Mouse (Mus musculus) kidney, postnatal 0 days (tissue): ENCODE results near the gene Prox2. TPM values are rescaled to one million over a fixed set of nuclear protein-coding genes. Genes with fewer than 3 reads are reported as not detected.
A peak's percentile ranks its signal among the peaks of the same experiment; 100 is the strongest.

Source experiments
- ATAC-seq: fragments of 200-750 bp; cut with Nextera tagmentation; replicated peaks from 2 replicates; pipeline ENCODE4 v1.8.0; 2017; ENCODE audit warnings: low read depth, moderate number of reproducible peaks, moderate TSS enrichment, moderate library complexity; ENCODE audit not compliant: low FRiP score
- DNase-seq: peaks from one replicate; pipeline ENCODE4 v3.0.0-alpha.2; 2016; ENCODE audit warnings: low spot score
- H3K27ac ChIP-seq: fragments of 300-500 bp; sonication (generic); 2 replicates; pipeline ENCODE4 v1.5.1; 2014; ENCODE audit warnings: mild to moderate bottlenecking
- H3K27me3 ChIP-seq: fragments of 300-500 bp; sonication (generic); 2 replicates; pipeline ENCODE4 v1.6.1; 2014; ENCODE audit warnings: low read length, mixed read lengths; ENCODE audit not compliant: insufficient read depth
- H3K36me3 ChIP-seq: fragments of 300-500 bp; sonication (generic); 2 replicates; pipeline ENCODE4 v1.6.1; 2014; ENCODE audit warnings: low read length, mixed read lengths; ENCODE audit not compliant: insufficient read depth
- H3K4me1 ChIP-seq: fragments of 300-500 bp; sonication (generic); replicated peaks from 2 replicates; pipeline ENCODE4 v1.6.1; 2014; ENCODE audit warnings: antibody characterized with exemption, low read length, mixed read lengths; ENCODE audit not compliant: insufficient read depth
- H3K4me2 ChIP-seq: fragments of 300-500 bp; sonication (generic); 2 replicates; pipeline ENCODE4 v1.6.1; 2014; ENCODE audit warnings: mild to moderate bottlenecking, low read length, moderate library complexity, mixed read lengths
- H3K4me3 ChIP-seq: fragments of 300-500 bp; sonication (generic); replicated peaks from 2 replicates; pipeline ENCODE4 v1.5.1; 2014; ENCODE audit warnings: low read depth, low read length
- H3K9ac ChIP-seq: fragments of 300-500 bp; sonication (generic); 2 replicates; pipeline ENCODE4 v1.6.1; 2014; ENCODE audit warnings: low read depth, low read length
- H3K9me3 ChIP-seq: fragments of 300-500 bp; sonication (generic); replicated peaks from 2 replicates; pipeline ENCODE4 v1.6.1; 2016; ENCODE audit warnings: low read length, inconsistent platforms, mixed read lengths
- CTCF ChIP-seq: IDR thresholded peaks from 2 replicates; pipeline ENCODE4 v1.5.1; 2016; ENCODE audit warnings: antibody characterized with exemption, low read depth, mild to moderate bottlenecking, moderate library complexity
- WGBS: fragments of 180-500 bp; shearing (Covaris S2); extraction: QIAGEN DNeasy Blood & Tissue Kit; methylation state at CpG from one replicate; pipeline ENCODE4 v1.1.7; 2014; 5-methylcytosine and 5-hydroxymethylcytosine counted together
- polyA plus RNA-seq: library from polyadenylated mRNA; unstranded; fragments of >200 nt; fragmentation: Nextera tagmentation; extraction: Ambion mirVana; gene quantifications from 2 replicates; pipeline ENCODE4 v1.2.1, GENCODE M21; 2015

Gene Prox2
- polyA plus RNA-seq, 1 experiment from 2014 or later = 3.3 TPM

DNA sequence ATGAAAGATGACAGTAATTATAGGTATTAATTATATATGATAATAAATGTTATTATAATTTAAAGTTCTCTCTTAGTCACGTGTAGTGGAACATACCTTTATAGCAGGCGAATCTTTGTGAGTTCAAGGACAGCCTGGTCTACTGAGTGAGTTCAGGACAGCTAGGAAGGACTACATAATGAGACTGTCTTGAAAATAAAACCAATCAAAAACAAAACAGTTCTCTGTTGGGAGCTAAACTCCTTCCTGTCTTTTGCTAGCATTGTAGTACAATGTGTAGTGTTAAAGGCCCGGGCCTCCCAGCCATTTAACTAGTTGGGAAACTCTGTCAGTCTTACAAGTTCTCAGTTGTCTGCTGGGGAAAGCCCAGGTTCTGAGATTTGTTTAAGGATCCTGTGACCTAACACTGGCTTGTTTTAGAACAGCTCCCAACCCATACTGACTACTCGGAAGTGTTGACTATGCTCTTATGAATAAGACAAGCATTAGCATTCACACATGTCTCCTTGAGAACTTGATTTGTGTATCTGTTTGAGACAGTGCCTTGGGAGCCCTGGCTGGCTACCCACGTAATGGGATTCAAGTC lies 8.9 kb downstream of the Prox2 start:
- 84% methylated on average over 5 of the region's 5 CpGs for WGBS
- Histone ChIP-seq H3K4me2 (no peak overlapping the region), H3K27ac (no peak overlapping the region), H3K9ac (no peak overlapping the region), H3K27me3 (no peaks in the 10 kb centered on the region), H3K36me3 (no peaks in the 10 kb centered on the region), H3K9me3 (no peaks in the 10 kb centered on the region), H3K4me3 (no peak overlapping the region), H3K4me1 (peaks cover 3% of the 10 kb centered on the region; the same call in 1 of the 2 replicates)
- no peak for DNase-seq
- TF ChIP-seq CTCF = no peak
- ATAC-seq = no peak

DNA sequence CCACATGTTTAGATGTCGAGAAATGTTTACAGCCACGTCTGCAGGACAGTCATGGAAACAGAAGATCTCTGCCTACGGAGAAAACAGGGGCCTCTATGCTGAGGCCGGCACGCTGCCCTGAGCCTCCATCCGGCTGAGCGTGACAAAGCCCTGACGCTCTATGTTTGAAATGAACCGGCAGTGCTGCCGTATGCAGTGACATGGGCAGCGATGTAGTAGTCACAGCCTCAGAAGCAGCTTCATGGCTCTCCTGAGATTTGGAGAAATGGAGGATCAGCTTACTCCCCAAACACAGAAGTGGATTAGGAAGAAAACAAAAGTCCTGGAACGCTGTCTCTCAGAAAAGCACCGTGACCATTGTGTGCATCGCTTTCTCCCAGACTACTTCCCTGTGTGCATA lies 9.6 kb downstream of the Prox2 start:
- Histone ChIP-seq H3K4me3 (no peak overlapping the region), H3K4me2 (peak overlapping the region; percentile 21; the same call in 1 of the 2 replicates), H3K27me3 (no peaks in the 10 kb centered on the region), H3K9me3 (no peaks in the 10 kb centered on the region), H3K27ac (no peak overlapping the region), H3K9ac (0 out of 2 replicates have a peak overlapping the region, but pooled peaks have one; percentile 31), H3K4me1 (no peaks in the 10 kb centered on the region; the same call in 1 of the 2 replicates), H3K36me3 (no peaks in the 10 kb centered on the region)
- TF ChIP-seq CTCF = no peak
- ATAC-seq = no peak
- peak; percentile 36 for DNase-seq
- WGBS = 18% methylated on average over 14 of the region's 14 CpGs

DNA sequence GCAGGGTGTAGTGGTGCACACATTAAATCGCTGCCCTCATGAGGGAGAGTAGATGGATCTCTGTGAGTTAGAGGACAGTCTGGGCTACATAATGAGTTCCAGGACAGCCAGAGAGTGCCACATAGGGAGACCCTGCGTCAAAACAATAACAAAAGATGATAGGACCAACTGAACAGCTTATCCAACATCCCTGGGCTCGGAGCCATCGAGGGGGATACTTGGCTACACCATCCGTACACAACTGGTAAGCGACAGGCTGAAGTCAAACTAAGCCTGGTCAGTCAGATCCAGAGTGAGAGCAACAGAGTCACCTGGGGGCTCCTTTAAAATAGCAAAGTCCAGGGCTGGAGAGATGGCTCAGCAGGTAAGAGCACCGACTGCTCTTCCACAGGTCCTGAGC lies 14.7 kb downstream of the Prox2 start:
- no peaks in the 10 kb centered on the region for H3K9me3 ChIP-seq
- H3K9ac ChIP-seq = no peak overlapping the region
- H3K27ac ChIP-seq = no peak overlapping the region
- H3K4me3 ChIP-seq = no peak overlapping the region
- 82% methylated on average over 7 of the region's 7 CpGs for WGBS
- no peaks in the 10 kb centered on the region for H3K36me3 ChIP-seq
- ATAC-seq (no peak), DNase-seq (no peak)
- H3K4me2 ChIP-seq = no peak overlapping the region
- H3K4me1 ChIP-seq = peaks cover 3% of the 10 kb centered on the region; the same call in 1 of the 2 replicates
- no peak for TF ChIP-seq CTCF
- H3K27me3 ChIP-seq = no peaks in the 10 kb centered on the region

DNA sequence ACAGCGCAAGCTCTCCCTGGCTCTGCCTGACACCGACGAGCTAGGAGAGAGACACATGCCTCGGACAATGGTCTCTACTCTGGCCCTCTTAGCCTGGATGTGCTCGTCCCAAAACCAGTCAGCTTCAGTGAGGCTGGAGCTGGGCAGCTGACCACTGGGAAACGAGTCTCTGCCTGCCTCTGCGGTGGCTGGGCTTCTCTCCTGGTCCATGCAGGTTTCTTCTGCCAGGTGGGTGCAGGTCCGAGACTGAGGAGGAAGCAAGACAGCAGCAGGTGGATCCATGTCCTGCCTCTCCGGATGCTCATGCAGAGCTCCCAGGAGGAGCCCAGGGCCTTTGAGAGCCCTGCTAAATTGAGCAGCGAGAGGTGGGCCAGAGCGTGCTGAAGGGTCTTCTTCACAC lies 15.4 kb downstream of the Prox2 start:
- H3K9ac ChIP-seq = no peak overlapping the region
- DNase-seq = no peak
- H3K4me2 ChIP-seq = no peak overlapping the region
- no peak for TF ChIP-seq CTCF
- 86% methylated on average over 11 of the region's 11 CpGs for WGBS
- no peak for ATAC-seq
- H3K4me3 ChIP-seq = no peak overlapping the region
- no peaks in the 10 kb centered on the region for H3K36me3 ChIP-seq
- no peaks in the 10 kb centered on the region for H3K27me3 ChIP-seq
- H3K4me1 ChIP-seq = 0 out of 2 replicates have a peak, but pooled peaks cover 3% of the 10 kb centered on the region
- no peak overlapping the region for H3K27ac ChIP-seq
- H3K9me3 ChIP-seq = no peaks in the 10 kb centered on the region

DNA sequence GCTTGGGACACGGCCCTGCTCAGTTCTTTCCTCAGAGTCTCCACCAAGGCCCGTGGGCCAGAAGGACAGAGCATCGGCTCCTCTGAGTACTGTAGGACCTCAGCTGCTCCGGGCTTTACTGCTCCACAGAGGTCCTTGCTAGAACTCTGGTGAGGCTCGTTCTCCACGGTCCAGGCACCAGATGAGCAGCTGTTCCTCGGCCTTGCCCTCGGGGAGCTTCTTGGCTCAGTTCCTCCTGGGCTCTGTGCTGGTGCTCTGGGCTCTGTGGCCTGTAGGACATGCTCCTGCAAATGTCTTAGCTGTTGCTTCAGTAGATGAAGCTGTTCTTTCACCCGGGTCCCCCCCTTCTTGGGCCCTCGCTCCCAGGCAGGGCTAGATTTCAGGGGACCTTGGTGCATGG lies 15.9 kb downstream of the Prox2 start:
- Histone ChIP-seq H3K4me3 (no peak overlapping the region), H3K9me3 (no peaks in the 10 kb centered on the region), H3K4me2 (no peak overlapping the region), H3K27me3 (no peaks in the 10 kb centered on the region), H3K27ac (no peak overlapping the region), H3K9ac (no peak overlapping the region), H3K4me1 (0 out of 2 replicates have a peak, but pooled peaks cover 3% of the 10 kb centered on the region), H3K36me3 (no peaks in the 10 kb centered on the region)
- ATAC-seq = no peak
- no peak for TF ChIP-seq CTCF
- 62% methylated on average over 10 of the region's 10 CpGs for WGBS
- DNase-seq = no peak

DNA sequence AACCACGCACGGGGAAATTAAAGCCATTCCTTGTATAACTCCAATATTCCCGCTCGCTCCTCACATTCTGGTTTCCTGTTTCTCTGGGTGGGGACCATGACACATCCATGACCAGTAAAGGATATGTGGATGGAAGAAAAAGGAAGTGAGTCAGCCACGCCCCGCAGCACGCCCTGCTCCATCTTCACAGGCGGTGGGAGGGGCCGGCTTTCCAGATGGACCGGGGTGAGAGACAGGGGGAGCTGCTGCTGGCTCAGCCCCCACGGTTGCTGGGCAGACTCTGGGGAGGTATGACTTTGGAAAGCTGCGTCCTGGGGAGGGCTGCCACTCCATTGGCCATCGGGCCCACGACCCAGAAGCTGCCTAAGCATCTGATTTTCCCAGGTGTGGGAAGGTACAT lies 16.5 kb downstream of the Prox2 start:
- Histone ChIP-seq H3K9me3 (no peaks in the 10 kb centered on the region), H3K4me3 (no peak overlapping the region), H3K27me3 (no peaks in the 10 kb centered on the region), H3K36me3 (no peaks in the 10 kb centered on the region), H3K4me1 (0 out of 2 replicates have a peak, but pooled peaks cover 3% of the 10 kb centered on the region), H3K9ac (no peak overlapping the region), H3K4me2 (peak overlapping the region; percentile 21; the same call in 1 of the 2 replicates), H3K27ac (no peak overlapping the region)
- ATAC-seq (peak; percentile 47; the same call in 1 of the 2 replicates), DNase-seq (peak; percentile 78)
- 0 out of 2 replicates have a peak, but pooled peaks have one; percentile 23 for TF ChIP-seq CTCF
- WGBS = 18% methylated on average over 14 of the region's 14 CpGs
